In genomic region chr1:155791919-155792318, GRCm38 (mm10) we compare ENCODE assay signal across 13 mouse cellular contexts. TPM values are rescaled to one million over a fixed set of nuclear protein-coding genes. Genes with fewer than 3 reads are reported as not detected.
DNase-seq lines count a peak whose midpoint lies in the region; ATAC-seq and TF ChIP-seq lines count a peak whose summit lies in the region.
"Had no signal": no experiment of that assay in that cellular context is flagged by ENCODE, and none has a peak within 500 bp of the region (broad histone marks: within the 10 kb centered on the region; RNA-seq: fewer than 3 reads in every experiment).

No protein-coding gene starts in this region.

- H3K4me1 ChIP-seq in forebrain, postnatal 0 days (ENCODE audit: insufficient read depth), result no peaks in the 10 kb centered on the region
- 0 out of 2 replicates have a peak, but pooled peaks cover 2% of the 10 kb centered on the region for H3K4me1 ChIP-seq in forebrain, embryonic 11.5 days (replicated peaks; ENCODE audit: control insufficient read depth, insufficient read depth, low read length)
- H3K4me1 ChIP-seq in lung, adult 2 months (ENCODE audit: control insufficient read depth, insufficient read depth, low read length), result no peaks in the 10 kb centered on the region
- H3K4me1 ChIP-seq: limb, embryonic 15.5 days had no signal

- H3K9me3 ChIP-seq in forebrain, postnatal 0 days (ENCODE audit: low read length), result no peaks in the 10 kb centered on the region
- no peaks in the 10 kb centered on the region for H3K9me3 ChIP-seq in forebrain, embryonic 11.5 days (ENCODE audit: control insufficient read depth, low read length)
- H3K9me3 ChIP-seq: limb, embryonic 15.5 days had no signal

- 64% methylated on average over 5 of the region's 5 CpGs for WGBS in forebrain, postnatal 0 days
- 70% methylated on average over 5 of the region's 5 CpGs for WGBS in forebrain, embryonic 11.5 days
- WGBS in lung, adult 2 months, result 55% methylated on average over 5 of the region's 5 CpGs

- no peak overlapping the region for H3K4me2 ChIP-seq in forebrain, postnatal 0 days (ENCODE audit: low read depth)
- H3K4me2 ChIP-seq in forebrain, embryonic 11.5 days (ENCODE audit: low read depth, low read length, severe bottlenecking), result no peak overlapping the region
- H3K4me2 ChIP-seq: limb, embryonic 15.5 days had no signal

- no peak overlapping the region for H3K27ac ChIP-seq in forebrain, postnatal 0 days (ENCODE audit: low read depth, low read length)
- no peak overlapping the region for H3K27ac ChIP-seq in forebrain, embryonic 11.5 days (ENCODE audit: low read depth, low read length)
- H3K27ac ChIP-seq: limb, embryonic 15.5 days had no signal

- no peak overlapping the region for H3K9ac ChIP-seq in forebrain, postnatal 0 days
- H3K9ac ChIP-seq in forebrain, embryonic 11.5 days (ENCODE audit: low read length), result no peak overlapping the region
- H3K9ac ChIP-seq: limb, embryonic 15.5 days had no signal

- TF ChIP-seq POLR2A in lung, adult 2 months (IDR thresholded peaks at IDR 0.05; ENCODE audit: borderline replicate concordance, extremely low read depth, low read depth, low read length), result no peak

- H3K36me3 ChIP-seq in forebrain, postnatal 0 days (ENCODE audit: insufficient read depth), result peaks cover 52% of the 10 kb centered on the region
- no peaks in the 10 kb centered on the region; the same call in 1 of the 2 replicates for H3K36me3 ChIP-seq in forebrain, embryonic 11.5 days (ENCODE audit: control insufficient read depth, insufficient read depth, low read length)

- peak; percentile 47 for TF ChIP-seq CTCF in forebrain, postnatal 0 days (IDR thresholded peaks at IDR 0.05; ENCODE audit: low read depth)
- TF ChIP-seq CTCF in lung, adult 2 months (IDR thresholded peaks at IDR 0.05; ENCODE audit: insufficient read depth, low read length), result peak; percentile 53

- no peak for ATAC-seq in forebrain, postnatal 0 days
- ATAC-seq in forebrain, embryonic 11.5 days (replicated peaks; ENCODE audit: low FRiP score), result no peak
- ATAC-seq: CD4-positive, CD25-positive, alpha-beta regulatory T cell, adult 4 months; midbrain, embryonic 16.5 days had no signal

- no peak overlapping the region for H3K4me3 ChIP-seq in forebrain, postnatal 0 days (ENCODE audit: low read depth, low read length)
- no peak overlapping the region for H3K4me3 ChIP-seq in forebrain, embryonic 11.5 days (ENCODE audit: low read depth, low read length)
- H3K4me3 ChIP-seq in lung, adult 2 months (replicated peaks; ENCODE audit: extremely low read depth, low read depth, low read length), result no peak overlapping the region
- H3K4me3 ChIP-seq: limb, embryonic 15.5 days had no signal

- DNase-seq in forebrain, postnatal 0 days, result no peak
- no peak for DNase-seq in forebrain, embryonic 11.5 days (ENCODE audit: low spot score)
- no peak for DNase-seq in lung, adult 2 months
- no peak for DNase-seq in lung, adult 18-20 months
- DNase-seq in ZHBTc4 (ENCODE audit: low read depth, low spot score), result peak; percentile 30
- DNase-seq in mesoderm, embryonic 11.5 days (ENCODE audit: low read depth, low spot score), result peak; percentile 23
- no peak for DNase-seq in thymus, postnatal 10 days (ENCODE audit: low spot score in 2 of 2)
- no peak for DNase-seq in spleen, adult 12 weeks (ENCODE audit: low spot score)
- DNase-seq: adrenal gland, adult 2 months had no signal

- H3K27me3 ChIP-seq in forebrain, postnatal 0 days (ENCODE audit: insufficient read depth, low read length), result no peaks in the 10 kb centered on the region
- no peaks in the 10 kb centered on the region for H3K27me3 ChIP-seq in forebrain, embryonic 11.5 days (ENCODE audit: control insufficient read depth, insufficient read depth, low read length)
- H3K27me3 ChIP-seq: limb, embryonic 15.5 days had no signal

RNA-seq across cellular contexts. Expression of gene Qsox1, which starts 20.8 kb away (rescaled TPM):
- 26.4 and 35.7 TPM in 2 replicates for total RNA-seq in forebrain, postnatal 0 days (2014; rRNA removed)
- 18.5 and 22.4 TPM in 2 replicates for polyA plus RNA-seq in forebrain, postnatal 0 days (2015; fragmentation: Nextera tagmentation; extraction: Ambion mirVana)
- polyA plus RNA-seq in forebrain, embryonic 11.5 days (2014; fragmentation: Nextera tagmentation; extraction: Ambion mirVana), result 8.4 and 8.8 TPM in 2 replicates
- 170 and 171 TPM in 2 replicates for polyA plus RNA-seq in lung, adult 2 months (2012; rRNA removed)

RNA-seq across cellular contexts. Expression of gene Lhx4, which starts 40.4 kb away (rescaled TPM):
- total RNA-seq in forebrain, postnatal 0 days (2014; rRNA removed), result 0.15 TPM in 1 of 2 replicates, not detected in the other
- polyA plus RNA-seq in forebrain, postnatal 0 days (2015; fragmentation: Nextera tagmentation; extraction: Ambion mirVana), result 0.10 and 0.11 TPM in 2 replicates
- 0.07 and 0.08 TPM in 2 replicates for polyA plus RNA-seq in forebrain, embryonic 11.5 days (2014; fragmentation: Nextera tagmentation; extraction: Ambion mirVana)
- not detected in 2 replicates for polyA plus RNA-seq in lung, adult 2 months (2012; rRNA removed)
- total RNA-seq: gastrocnemius, postnatal 4 days had no signal

Comparison
In these comparisons a context has a peak if more than half of its experiments do, and no peak if none do; other contexts are left out.
1. DNase-seq: peak in ZHBTc4 (single experiment) and mesoderm, embryonic 11.5 days (single experiment); none in forebrain, postnatal 0 days (single experiment), forebrain, embryonic 11.5 days (single experiment), lung, adult 2 months (single experiment), lung, adult 18-20 months (0 of 2), thymus, postnatal 10 days (0 of 2) and spleen, adult 12 weeks (single experiment).